Mouse (Mus musculus): Measurements from ENCODE around the gene Pdk4. TPM values are rescaled to one million over a fixed set of nuclear protein-coding genes. Genes with fewer than 3 reads are reported as not detected.

Pdk4 gene
- total RNA-seq (2014; rRNA removed) (0.99 and 1.0 TPM in 2 replicates), polyA plus RNA-seq (2015; fragmentation: Nextera tagmentation; extraction: Ambion mirVana) (2.1 and 2.5 TPM in 2 replicates)

GRCm38 (mm10) chr6:5495961-5496853 lies at the start of gene Pdk4:
Pdk4 (minus strand) TSS chr6:5496309.
- H3K27ac ChIP-seq (ENCODE audit: low read depth, low read length): no peak within 1 kb of the TSS

DNA sequence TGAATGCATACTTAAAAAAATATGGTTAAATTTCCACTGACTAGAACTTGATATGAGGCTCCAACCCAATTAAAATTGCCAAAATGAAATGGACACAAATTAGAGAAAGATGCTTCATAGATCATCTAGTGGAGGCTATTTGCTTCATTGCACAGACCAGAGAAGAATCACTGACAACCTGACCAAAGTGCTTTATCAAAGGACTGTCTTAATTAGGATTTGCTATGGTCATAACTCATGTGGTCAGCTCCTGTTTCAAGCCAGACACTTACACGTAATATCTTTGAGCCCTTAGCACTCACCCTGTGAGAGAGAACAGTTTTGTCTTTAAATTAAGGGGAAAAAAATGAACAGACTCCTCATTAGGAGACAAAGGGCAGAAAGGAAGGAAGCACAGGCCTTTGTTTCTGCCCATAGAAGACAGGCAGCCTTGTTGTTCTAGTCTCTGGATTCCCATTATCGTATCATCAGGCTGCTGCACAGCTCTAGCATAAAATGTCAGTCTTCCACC lies 41.8 kb upstream of the Pdk4 start:
- H3K4me1 ChIP-seq (ENCODE audit: insufficient read depth, low read length): no peaks in the 10 kb centered on the region
- H3K27me3 ChIP-seq (ENCODE audit: insufficient read depth, low read length): no peaks in the 10 kb centered on the region
- no peak overlapping the region for H3K9ac ChIP-seq (replicated peaks; ENCODE audit: low read length, poor library complexity, severe bottlenecking)
- H3K36me3 ChIP-seq (ENCODE audit: insufficient read depth, low read length): no peaks in the 10 kb centered on the region
- WGBS: 78% methylated on average over 2 of the region's 2 CpGs
- no peaks in the 10 kb centered on the region for H3K9me3 ChIP-seq (ENCODE audit: low read length)
- no peak overlapping the region for H3K27ac ChIP-seq (ENCODE audit: low read depth, low read length)
- ATAC-seq (ENCODE audit: low FRiP score) (no peak), DNase-seq (ENCODE audit: low spot score) (no peak)
- H3K4me3 ChIP-seq (ENCODE audit: low read depth, low read length): no peak overlapping the region
- no peak for TF ChIP-seq CTCF (IDR thresholded peaks at IDR 0.05)
- H3K4me2 ChIP-seq (ENCODE audit: low read depth, low read length, poor library complexity, severe bottlenecking): no peak overlapping the region

More at GRCm38 (mm10) chr6:5495961-5496853, at the start of gene Pdk4:
- Histone ChIP-seq H3K9ac (replicated peaks; ENCODE audit: low read length, poor library complexity, severe bottlenecking) (peak within 1 kb of the TSS; percentile 48; the same call in 1 of the 2 replicates), H3K4me2 (ENCODE audit: low read depth, low read length, poor library complexity, severe bottlenecking) (peak within 1 kb of the TSS; percentile 100), H3K4me1 (ENCODE audit: insufficient read depth, low read length) (peaks cover 3% of the 10 kb centered on the region; the same call in 1 of the 2 replicates), H3K36me3 (ENCODE audit: insufficient read depth, low read length) (no peaks in the 10 kb centered on the region), H3K27me3 (ENCODE audit: insufficient read depth, low read length) (0 out of 2 replicates have a peak, but pooled peaks cover 3% of the 10 kb centered on the region), H3K9me3 (ENCODE audit: low read length) (no peaks in the 10 kb centered on the region), H3K4me3 (ENCODE audit: low read depth, low read length) (peak within 1 kb of the TSS; percentile 51)
- DNase-seq (ENCODE audit: low spot score) (peak; percentile 87), ATAC-seq (ENCODE audit: low FRiP score) (peak; percentile 94)
- WGBS: 1% methylated on average over 43 of the region's 43 CpGs
- TF ChIP-seq CTCF (IDR thresholded peaks at IDR 0.05): no peak

- Histone ChIP-seq H3K4me1 (ENCODE audit: insufficient read depth, low read length) (no peaks in the 10 kb centered on the region), H3K9ac (replicated peaks; ENCODE audit: low read length, poor library complexity, severe bottlenecking) (no peak overlapping the region), H3K4me2 (ENCODE audit: low read depth, low read length, poor library complexity, severe bottlenecking) (no peak overlapping the region), H3K27ac (ENCODE audit: low read depth, low read length) (no peak overlapping the region), H3K36me3 (ENCODE audit: insufficient read depth, low read length) (no peaks in the 10 kb centered on the region), H3K27me3 (ENCODE audit: insufficient read depth, low read length) (no peaks in the 10 kb centered on the region), H3K9me3 (ENCODE audit: low read length) (no peaks in the 10 kb centered on the region), H3K4me3 (ENCODE audit: low read depth, low read length) (no peak overlapping the region)
- no peak for TF ChIP-seq CTCF (IDR thresholded peaks at IDR 0.05)
- no peak for DNase-seq (ENCODE audit: low spot score)
- ATAC-seq (ENCODE audit: low FRiP score): no peak
These were observed 39.6 kb upstream of the Pdk4 start for GRCm38 (mm10) chr6:5535754-5536153.

DNA sequence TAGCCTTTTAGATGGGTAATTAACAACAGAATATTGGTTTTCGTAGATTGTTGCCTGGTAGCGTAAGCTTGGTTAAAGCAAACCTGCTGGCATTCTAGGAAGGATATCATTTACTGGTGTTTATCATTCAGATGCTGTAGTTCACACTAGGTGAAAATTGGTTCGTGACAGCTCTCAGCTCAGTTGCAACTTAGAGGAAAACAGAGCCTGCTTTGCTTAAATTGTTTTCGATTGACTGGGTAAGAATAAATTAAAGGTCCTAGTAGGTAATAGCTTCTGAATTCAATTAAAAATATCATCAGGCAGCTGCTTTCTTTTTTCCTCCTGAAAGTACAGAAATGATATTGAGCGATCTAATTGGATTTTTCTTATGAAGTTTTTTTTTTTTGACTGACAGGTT lies 21.0 kb upstream of the Pdk4 start:
- Histone ChIP-seq H3K4me3 (ENCODE audit: low read depth, low read length) (no peak overlapping the region), H3K4me1 (ENCODE audit: insufficient read depth, low read length) (no peaks in the 10 kb centered on the region), H3K36me3 (ENCODE audit: insufficient read depth, low read length) (no peaks in the 10 kb centered on the region), H3K9ac (replicated peaks; ENCODE audit: low read length, poor library complexity, severe bottlenecking) (no peak overlapping the region), H3K27ac (ENCODE audit: low read depth, low read length) (no peak overlapping the region), H3K4me2 (ENCODE audit: low read depth, low read length, poor library complexity, severe bottlenecking) (no peak overlapping the region), H3K27me3 (ENCODE audit: insufficient read depth, low read length) (no peaks in the 10 kb centered on the region), H3K9me3 (ENCODE audit: low read length) (no peaks in the 10 kb centered on the region)
- TF ChIP-seq CTCF (IDR thresholded peaks at IDR 0.05): no peak
- WGBS: 73% methylated on average over 5 of the region's 5 CpGs
- ATAC-seq (ENCODE audit: low FRiP score) (no peak), DNase-seq (ENCODE audit: low spot score) (peak; percentile 19)

GRCm38 (mm10) chr6:5509757-5510156 lies 13.6 kb upstream of the Pdk4 start:
- Histone ChIP-seq H3K9ac (replicated peaks; ENCODE audit: low read length, poor library complexity, severe bottlenecking) (no peak overlapping the region), H3K4me2 (ENCODE audit: low read depth, low read length, poor library complexity, severe bottlenecking) (no peak overlapping the region), H3K27me3 (ENCODE audit: insufficient read depth, low read length) (no peaks in the 10 kb centered on the region), H3K4me3 (ENCODE audit: low read depth, low read length) (no peak overlapping the region), H3K27ac (ENCODE audit: low read depth, low read length) (no peak overlapping the region), H3K9me3 (ENCODE audit: low read length) (no peaks in the 10 kb centered on the region), H3K4me1 (ENCODE audit: insufficient read depth, low read length) (no peaks in the 10 kb centered on the region), H3K36me3 (ENCODE audit: insufficient read depth, low read length) (no peaks in the 10 kb centered on the region)
- ATAC-seq (ENCODE audit: low FRiP score) (no peak), DNase-seq (ENCODE audit: low spot score) (peak; percentile 1)
- no peak for TF ChIP-seq CTCF (IDR thresholded peaks at IDR 0.05)
- 57% methylated on average over 5 of the region's 5 CpGs for WGBS

DNA sequence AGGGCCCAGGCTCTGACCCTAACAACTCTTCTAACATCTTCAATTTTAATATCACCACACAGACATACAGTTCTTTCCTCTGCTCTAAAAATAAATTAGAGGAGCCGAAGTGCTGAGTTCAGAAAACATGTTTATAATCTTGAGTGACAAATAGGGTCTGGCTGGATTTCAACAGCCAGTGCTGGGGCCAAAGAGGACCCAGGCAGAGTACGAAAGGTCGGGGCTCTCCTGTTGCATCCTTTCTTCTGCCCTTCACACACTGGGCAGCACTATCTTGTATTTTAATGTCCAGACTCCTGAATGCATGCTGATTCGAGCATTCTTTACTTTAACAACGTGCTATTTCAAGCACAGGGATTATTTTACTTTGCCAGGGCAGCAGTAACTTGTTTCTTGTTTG lies 13.2 kb upstream of the Pdk4 start:
- DNase-seq (ENCODE audit: low spot score): no peak
- Histone ChIP-seq H3K36me3 (ENCODE audit: insufficient read depth, low read length) (no peaks in the 10 kb centered on the region), H3K9me3 (ENCODE audit: low read length) (no peaks in the 10 kb centered on the region), H3K27ac (ENCODE audit: low read depth, low read length) (no peak overlapping the region), H3K9ac (replicated peaks; ENCODE audit: low read length, poor library complexity, severe bottlenecking) (no peak overlapping the region), H3K4me2 (ENCODE audit: low read depth, low read length, poor library complexity, severe bottlenecking) (no peak overlapping the region), H3K27me3 (ENCODE audit: insufficient read depth, low read length) (no peaks in the 10 kb centered on the region), H3K4me3 (ENCODE audit: low read depth, low read length) (no peak overlapping the region), H3K4me1 (ENCODE audit: insufficient read depth, low read length) (no peaks in the 10 kb centered on the region)
- WGBS: 60% methylated on average over 5 of the region's 5 CpGs
- no peak for ATAC-seq (ENCODE audit: low FRiP score)
- no peak for TF ChIP-seq CTCF (IDR thresholded peaks at IDR 0.05)
